Mouse (Mus musculus) brain, adult 10 weeks (tissue): ENCODE measurements around the gene Gm3269. TPM values are rescaled to one million over a fixed set of nuclear protein-coding genes. Genes with fewer than 3 reads are reported as not detected.

Experiments used
- polyA plus RNA-seq: library from polyadenylated mRNA; stranded (reverse); fragments of 350-450 nt; fragmentation: Illumina TruSeq; extraction: RNeasy Lipid Tissue Mini Kit (QIAGEN cat#74804); gene quantifications from one replicate; pipeline ENCODE4 v1.2.3, GENCODE M21; 2015; ENCODE audit warnings: low read depth, low replicate concordance

Gene Gm3269
- polyA plus RNA-seq: not detected

DNA sequence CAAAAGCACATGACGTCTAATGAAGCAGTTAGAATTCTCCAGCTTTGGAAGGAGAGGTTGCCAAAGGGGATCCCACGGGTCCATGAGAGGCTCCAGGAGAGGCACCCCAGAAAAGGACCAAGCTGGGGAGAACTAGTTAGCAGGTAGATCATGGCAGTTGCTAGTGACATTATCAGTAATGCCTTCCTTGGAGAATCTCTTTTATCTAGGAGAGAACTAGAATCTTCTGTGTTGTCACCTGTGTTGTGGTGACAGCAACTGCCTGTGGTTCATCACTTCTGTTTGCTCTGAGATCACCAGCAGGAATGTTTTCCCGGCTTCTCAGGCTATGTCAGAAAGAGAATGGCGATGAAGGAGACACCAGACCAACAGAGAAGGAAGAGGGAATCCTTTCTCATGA lies at the start of gene Gm3269:
Gm3269 (plus strand) TSS at position 301 of the 400 bp plus-strand sequence.

DNA sequence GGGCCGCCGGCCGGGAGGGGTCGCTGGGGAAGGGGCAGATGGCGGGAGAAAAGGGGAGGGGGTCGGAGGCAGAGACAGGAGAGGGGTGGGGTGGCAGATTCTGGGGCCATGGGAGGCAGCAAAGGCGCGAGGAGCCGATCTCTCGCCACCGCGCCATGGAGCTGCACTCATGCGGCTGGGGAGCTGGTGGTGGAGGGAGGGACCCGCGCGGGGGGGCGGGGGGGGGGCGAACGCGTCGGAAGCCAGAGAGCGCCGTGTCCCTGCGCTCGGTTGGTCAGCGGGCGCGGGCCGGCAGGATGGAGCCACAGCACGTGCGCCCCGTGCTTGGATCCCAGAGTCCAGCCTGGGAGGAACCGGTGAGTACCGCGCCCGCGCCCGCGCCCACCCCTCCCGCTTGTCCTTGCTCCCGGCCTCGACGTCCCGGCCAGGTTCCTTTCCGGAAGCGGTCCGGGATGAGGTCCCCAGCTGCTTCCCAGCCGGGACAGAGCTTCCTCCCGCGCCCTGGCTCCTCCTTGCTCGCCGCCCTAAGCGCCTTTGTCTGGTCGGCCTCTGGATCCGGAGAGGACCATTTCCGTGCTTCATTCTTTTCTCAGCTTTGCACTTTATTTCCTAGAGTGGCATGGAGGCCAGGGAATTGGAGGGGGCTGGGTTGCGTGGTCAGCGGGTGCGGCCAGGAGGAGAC lies 17.5 kb downstream of the Gm3269 start, which contains the start of gene Gm3264:
Gm3264 (plus strand) TSS at position 278 of the 682 bp plus-strand sequence.

DNA sequence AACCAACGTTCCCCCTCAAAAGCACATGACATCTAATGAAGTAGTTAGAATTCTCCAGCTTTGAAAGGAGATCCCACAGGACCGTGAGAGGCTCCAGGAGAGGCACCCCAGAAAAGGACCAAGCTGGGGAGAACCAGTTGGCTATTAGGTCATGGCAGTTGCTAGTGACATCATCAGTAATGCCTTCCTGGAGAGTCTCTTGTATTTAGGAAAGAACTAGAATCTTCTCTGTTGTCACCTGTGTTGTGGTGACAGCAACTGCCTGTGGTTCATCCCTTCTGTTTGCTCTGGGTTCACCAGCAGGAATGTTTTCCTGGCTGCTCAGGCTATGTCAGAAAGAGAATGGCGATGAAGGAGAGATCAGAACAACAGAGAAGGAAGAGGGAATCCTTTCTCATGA lies 54.2 kb downstream of the Gm3269 start, which contains the start of gene Gm3278:
Gm3278 (plus strand) TSS at position 301 of the 400 bp plus-strand sequence.

Other genes with a start within 250 kb of the Gm3269 start
- gene Gm8159, start 205.8 kb upstream of the Gm3269 start, polyA plus RNA-seq: not detected
- 0.57 TPM for gene Gm3239, start 173.9 kb upstream of the Gm3269 start, polyA plus RNA-seq
- not detected for gene Gm7876, start 128.9 kb upstream of the Gm3269 start, polyA plus RNA-seq
- gene Gm3252, start 111.3 kb upstream of the Gm3269 start, polyA plus RNA-seq: 1.6 TPM
- gene Gm9602, start 61.8 kb upstream of the Gm3269 start, polyA plus RNA-seq: not detected
- gene Gm3264, start 17.5 kb downstream of the Gm3269 start, polyA plus RNA-seq: not detected
- 0.31 TPM for gene Gm3278, start 54.3 kb downstream of the Gm3269 start, polyA plus RNA-seq
- gene Gm8297, start 145.8 kb downstream of the Gm3269 start, polyA plus RNA-seq: not detected
- gene Gm3298, start 177.8 kb downstream of the Gm3269 start, polyA plus RNA-seq: not detected
- not detected for gene 4930555G01Rik, start 212.5 kb downstream of the Gm3269 start, polyA plus RNA-seq
- gene Gm8281, start 232.9 kb downstream of the Gm3269 start, polyA plus RNA-seq: 2.6 TPM